Mouse (Mus musculus) hindbrain, embryonic 13.5 days (tissue): ENCODE results near the gene N4bp2l2. TPM values are rescaled to one million over a fixed set of nuclear protein-coding genes. Genes with fewer than 3 reads are reported as not detected.

Experiments used
- ATAC-seq: fragments of 200-750 bp; cut with Nextera tagmentation; 2 replicates; pipeline ENCODE4 v1.8.0; 2017; ENCODE audit warnings: moderate TSS enrichment; ENCODE audit not compliant: low FRiP score
- H3K27ac ChIP-seq: fragments of 300-500 bp; sonication (generic); 2 replicates; pipeline ENCODE4 v1.5.1; 2015; ENCODE audit warnings: inconsistent platforms, mild to moderate bottlenecking, moderate library complexity
- H3K27me3 ChIP-seq: fragments of 300-500 bp; sonication (generic); 2 replicates; pipeline ENCODE4 v1.6.1; 2015; ENCODE audit warnings: mild to moderate bottlenecking, inconsistent platforms
- H3K36me3 ChIP-seq: fragments of 300-500 bp; sonication (generic); 2 replicates; pipeline ENCODE4 v1.6.1; 2015; ENCODE audit warnings: mild to moderate bottlenecking, inconsistent platforms
- H3K4me1 ChIP-seq: fragments of 300-500 bp; sonication (generic); replicated peaks from 2 replicates; pipeline ENCODE4 v1.6.1; 2015; ENCODE audit warnings: inconsistent platforms
- H3K4me2 ChIP-seq: fragments of 300-500 bp; sonication (generic); 2 replicates; pipeline ENCODE4 v1.6.1; 2015; ENCODE audit warnings: inconsistent platforms, mild to moderate bottlenecking, moderate library complexity
- H3K4me3 ChIP-seq: fragments of 300-500 bp; sonication (generic); 2 replicates; pipeline ENCODE4 v1.5.1; 2015; ENCODE audit warnings: mild to moderate bottlenecking, inconsistent platforms
- H3K9ac ChIP-seq: fragments of 300-500 bp; sonication (generic); 2 replicates; pipeline ENCODE4 v1.6.1; 2015; ENCODE audit warnings: mild to moderate bottlenecking, inconsistent platforms
- H3K9me3 ChIP-seq: fragments of 300-500 bp; sonication (generic); 2 replicates; pipeline ENCODE4 v1.6.1; 2016; ENCODE audit warnings: inconsistent platforms
- WGBS: fragments of 180-500 bp; shearing (Covaris S2); methylation state at CpG from one replicate; pipeline ENCODE4 v1.1.7; 2015; 5-methylcytosine and 5-hydroxymethylcytosine counted together
- polyA plus RNA-seq: library from polyadenylated mRNA; unstranded; fragments of >200 nt; fragmentation: Nextera tagmentation; extraction: Ambion mirVana; gene quantifications from 2 replicates; pipeline ENCODE4 v1.2.1, GENCODE M21; 2015

The N4bp2l2 gene
- polyA plus RNA-seq, 1 experiment from 2014 or later: 35.2 TPM

GRCm38 (mm10) chr5:150629272-150629671 is 36.7 kb downstream of the N4bp2l2 start:
- Histone ChIP-seq H3K4me2 (no peak overlapping the region), H3K9me3 (no peaks in the 10 kb centered on the region), H3K4me1 (no peaks in the 10 kb centered on the region), H3K36me3 (0 out of 2 replicates have a peak, but pooled peaks cover 6% of the 10 kb centered on the region), H3K27me3 (no peaks in the 10 kb centered on the region), H3K9ac (no peak overlapping the region), H3K27ac (no peak overlapping the region), H3K4me3 (no peak overlapping the region)
- 95% methylated on average over 1 of the region's 1 CpGs for WGBS
- ATAC-seq: no peak

GRCm38 (mm10) chr5:150625528-150625927 is 40.5 kb downstream of the N4bp2l2 start:
- Histone ChIP-seq H3K36me3 (0 out of 2 replicates have a peak, but pooled peaks cover 7% of the 10 kb centered on the region), H3K4me2 (no peak overlapping the region), H3K27me3 (no peaks in the 10 kb centered on the region), H3K4me3 (no peak overlapping the region), H3K9me3 (no peaks in the 10 kb centered on the region), H3K9ac (no peak overlapping the region), H3K27ac (no peak overlapping the region), H3K4me1 (no peaks in the 10 kb centered on the region)
- no peak for ATAC-seq
- WGBS: 96% methylated on average over 7 of the region's 7 CpGs

GRCm38 (mm10) chr5:150622792-150623191 is 43.2 kb downstream of the N4bp2l2 start:
- Histone ChIP-seq H3K4me3 (no peak overlapping the region), H3K9me3 (no peaks in the 10 kb centered on the region), H3K4me2 (no peak overlapping the region), H3K27ac (no peak overlapping the region), H3K4me1 (no peaks in the 10 kb centered on the region), H3K9ac (no peak overlapping the region), H3K27me3 (no peaks in the 10 kb centered on the region), H3K36me3 (0 out of 2 replicates have a peak, but pooled peaks cover 4% of the 10 kb centered on the region)
- WGBS: 45% methylated on average over 1 of the region's 1 CpGs
- no peak for ATAC-seq

GRCm38 (mm10) chr5:150621592-150621991 is 44.4 kb downstream of the N4bp2l2 start:
- Histone ChIP-seq H3K4me2 (no peak overlapping the region), H3K9ac (no peak overlapping the region), H3K27ac (no peak overlapping the region), H3K9me3 (no peaks in the 10 kb centered on the region), H3K36me3 (peaks cover 3% of the 10 kb centered on the region; the same call in 1 of the 2 replicates), H3K4me3 (no peak overlapping the region), H3K27me3 (no peaks in the 10 kb centered on the region), H3K4me1 (no peaks in the 10 kb centered on the region)
- no peak for ATAC-seq
- 94% methylated on average over 3 of the region's 3 CpGs for WGBS

- Histone ChIP-seq H3K4me3 (no peak overlapping the region), H3K27me3 (no peaks in the 10 kb centered on the region), H3K9me3 (no peaks in the 10 kb centered on the region), H3K36me3 (peaks cover 3% of the 10 kb centered on the region; the same call in 1 of the 2 replicates), H3K27ac (no peak overlapping the region), H3K4me2 (no peak overlapping the region), H3K4me1 (no peaks in the 10 kb centered on the region), H3K9ac (no peak overlapping the region)
- 88% methylated on average over 7 of the region's 7 CpGs for WGBS
- ATAC-seq: no peak
These were observed 45.3 kb downstream of the N4bp2l2 start for GRCm38 (mm10) chr5:150620588-150621135.

GRCm38 (mm10) chr5:150618599-150619355 is 47.2 kb downstream of the N4bp2l2 start:
- Histone ChIP-seq H3K9ac (no peak overlapping the region), H3K36me3 (peaks cover 3% of the 10 kb centered on the region; the same call in 1 of the 2 replicates), H3K9me3 (no peaks in the 10 kb centered on the region), H3K4me1 (no peaks in the 10 kb centered on the region), H3K27me3 (no peaks in the 10 kb centered on the region), H3K4me2 (no peak overlapping the region), H3K4me3 (no peak overlapping the region), H3K27ac (no peak overlapping the region)
- 92% methylated on average over 10 of the region's 10 CpGs for WGBS
- ATAC-seq: no peak

- 75% methylated on average over 3 of the region's 3 CpGs for WGBS
- Histone ChIP-seq H3K36me3 (peaks cover 3% of the 10 kb centered on the region; the same call in 1 of the 2 replicates), H3K27me3 (no peaks in the 10 kb centered on the region), H3K27ac (no peak overlapping the region), H3K9me3 (no peaks in the 10 kb centered on the region), H3K4me2 (no peak overlapping the region), H3K9ac (no peak overlapping the region), H3K4me1 (0 out of 2 replicates have a peak, but pooled peaks cover 2% of the 10 kb centered on the region), H3K4me3 (no peak overlapping the region)
- ATAC-seq: no peak
These were observed 49.3 kb downstream of the N4bp2l2 start for GRCm38 (mm10) chr5:150616731-150617130.

GRCm38 (mm10) chr5:150616216-150616615 is 49.8 kb downstream of the N4bp2l2 start:
- no peak overlapping the region for H3K4me3 ChIP-seq
- peaks cover 3% of the 10 kb centered on the region; the same call in 1 of the 2 replicates for H3K36me3 ChIP-seq
- no peak overlapping the region for H3K27ac ChIP-seq
- H3K9ac ChIP-seq: no peak overlapping the region
- no peaks in the 10 kb centered on the region for H3K27me3 ChIP-seq
- 94% methylated on average over 2 of the region's 2 CpGs for WGBS
- no peak overlapping the region for H3K4me2 ChIP-seq
- 0 out of 2 replicates have a peak, but pooled peaks cover 2% of the 10 kb centered on the region for H3K4me1 ChIP-seq
- ATAC-seq: no peak
- no peaks in the 10 kb centered on the region for H3K9me3 ChIP-seq

GRCm38 (mm10) chr5:150614054-150614453 is 51.9 kb downstream of the N4bp2l2 start:
- Histone ChIP-seq H3K27me3 (no peaks in the 10 kb centered on the region), H3K9me3 (no peaks in the 10 kb centered on the region), H3K36me3 (peaks cover 3% of the 10 kb centered on the region), H3K27ac (no peak overlapping the region), H3K4me2 (no peak overlapping the region), H3K9ac (no peak overlapping the region), H3K4me3 (no peak overlapping the region), H3K4me1 (0 out of 2 replicates have a peak, but pooled peaks cover 2% of the 10 kb centered on the region)
- WGBS: 94% methylated on average over 2 of the region's 2 CpGs
- no peak for ATAC-seq

- Histone ChIP-seq H3K9me3 (no peaks in the 10 kb centered on the region), H3K9ac (no peak overlapping the region), H3K4me3 (no peak overlapping the region), H3K4me2 (no peak overlapping the region), H3K4me1 (0 out of 2 replicates have a peak, but pooled peaks cover 2% of the 10 kb centered on the region), H3K27ac (no peak overlapping the region), H3K27me3 (no peaks in the 10 kb centered on the region), H3K36me3 (peaks cover 18% of the 10 kb centered on the region)
- ATAC-seq: no peak
- WGBS: 76% methylated on average over 12 of the region's 12 CpGs
These were observed 54.3 kb downstream of the N4bp2l2 start for GRCm38 (mm10) chr5:150611697-150612096.

- no peaks in the 10 kb centered on the region for H3K9me3 ChIP-seq
- 77% methylated on average over 1 of the region's 1 CpGs for WGBS
- H3K27me3 ChIP-seq: no peaks in the 10 kb centered on the region
- H3K9ac ChIP-seq: no peak overlapping the region
- no peak overlapping the region for H3K4me2 ChIP-seq
- no peak overlapping the region for H3K27ac ChIP-seq
- no peak for ATAC-seq
- H3K4me3 ChIP-seq: no peak overlapping the region
- peaks cover 24% of the 10 kb centered on the region for H3K36me3 ChIP-seq
- 0 out of 2 replicates have a peak, but pooled peaks cover 2% of the 10 kb centered on the region for H3K4me1 ChIP-seq
These were observed 54.8 kb downstream of the N4bp2l2 start for GRCm38 (mm10) chr5:150611136-150611535.

GRCm38 (mm10) chr5:150607631-150608030 is 58.4 kb downstream of the N4bp2l2 start:
- no peak for ATAC-seq
- Histone ChIP-seq H3K36me3 (peaks cover 32% of the 10 kb centered on the region), H3K9me3 (no peaks in the 10 kb centered on the region), H3K4me3 (no peak overlapping the region), H3K4me1 (0 out of 2 replicates have a peak, but pooled peaks cover 2% of the 10 kb centered on the region), H3K27ac (no peak overlapping the region), H3K9ac (no peak overlapping the region), H3K4me2 (no peak overlapping the region), H3K27me3 (no peaks in the 10 kb centered on the region)
- 94% methylated on average over 8 of the region's 8 CpGs for WGBS
